Mouse (Mus musculus): ENCODE data around the gene Bud13.

Bud13 gene

GRCm38 (mm10) chr9:46282631-46283436, at the start of gene Bud13:
Gene Bud13, plus strand, starts transcription at chr9:46283008.
- peak; percentile 95 for DNase-seq

GRCm38 (mm10) chr9:46235196-46235595, 47.6 kb upstream of the Bud13 start:
- DNase-seq, result peak; percentile 61

DNA sequence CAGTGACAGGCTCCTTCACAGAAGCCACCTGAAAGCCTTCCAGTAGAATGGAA, 47.4 kb upstream of the Bud13 start, which contains the start of gene Apoc3:
Gene Apoc3, minus strand, starts transcription at position 41 of the 53 bp plus-strand sequence.
- no peak for DNase-seq

DNA sequence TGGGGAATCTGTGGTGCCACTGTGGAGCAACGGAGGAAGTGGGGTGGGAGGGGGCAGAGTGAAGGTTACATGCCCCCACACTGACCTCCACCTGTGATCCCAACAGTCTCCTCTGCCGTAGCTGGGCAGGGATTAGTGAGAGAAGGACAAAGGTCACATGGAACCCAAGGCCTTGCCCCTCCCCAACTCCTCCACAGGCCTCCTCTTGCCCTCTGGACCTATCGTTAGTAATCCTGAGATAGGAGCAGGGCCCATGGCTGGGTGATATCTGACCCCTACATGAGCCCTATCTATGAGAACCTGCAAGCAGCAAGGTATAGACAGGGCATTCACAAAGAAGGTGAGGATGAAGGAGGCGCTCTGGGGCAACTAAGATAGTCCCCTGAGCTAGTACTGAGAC, 47.2 kb upstream of the Bud13 start:
- DNase-seq, result peak; percentile 45

DNA sequence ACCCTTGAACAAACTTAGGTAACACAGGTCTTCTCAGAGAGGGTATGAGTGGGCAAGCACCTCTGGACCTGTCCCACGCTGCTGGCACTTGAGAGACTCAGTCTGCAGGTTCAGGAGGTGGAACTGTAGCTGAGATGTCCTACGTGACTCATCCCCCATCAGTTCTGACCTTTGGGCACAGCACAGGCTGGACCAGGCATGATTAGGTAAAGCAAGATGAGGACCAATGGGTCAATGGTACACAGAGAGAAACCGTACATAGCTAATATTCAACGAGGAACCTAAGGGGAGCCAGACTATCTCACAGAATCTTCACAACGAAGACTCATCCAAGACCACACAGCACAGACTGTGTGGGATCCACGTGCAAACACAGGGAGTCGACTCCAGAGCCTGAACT, 44.0 kb upstream of the Bud13 start:
- no peak for DNase-seq

DNA sequence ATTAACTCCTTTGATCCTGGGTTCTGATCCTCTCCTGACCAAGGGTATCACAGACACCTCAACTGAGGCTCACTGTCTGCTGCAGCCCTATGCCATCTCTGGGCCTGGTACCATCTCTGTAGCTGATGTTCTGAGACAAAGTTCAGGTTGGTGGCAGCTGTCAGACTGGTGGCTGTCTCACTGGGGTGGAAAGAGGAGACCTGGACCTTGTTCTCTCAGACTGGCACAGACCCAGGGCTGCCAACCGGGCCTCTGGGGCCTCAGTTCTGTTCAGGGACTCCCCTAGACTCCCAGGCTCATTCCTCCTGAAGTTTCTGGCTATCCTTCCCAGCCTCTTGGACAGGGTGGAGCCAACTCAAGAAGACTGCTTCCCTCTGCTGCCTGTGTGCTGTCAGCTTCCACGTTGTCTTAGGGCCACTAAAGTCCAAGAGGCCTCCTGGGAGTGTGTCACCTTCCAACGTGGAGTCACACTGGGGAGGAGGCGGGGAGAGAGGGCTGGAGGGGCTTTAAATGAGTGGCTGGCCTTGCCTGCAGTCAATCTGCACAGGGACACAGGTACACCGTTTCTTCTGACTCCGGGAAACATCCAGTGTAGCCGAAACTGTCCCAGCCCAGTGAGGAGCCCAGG, 42.2 kb upstream of the Bud13 start, which contains the start of gene Apoa4:
Gene Apoa4, plus strand, starts transcription at position 171 of the 628 bp plus-strand sequence.
- DNase-seq, result peak; percentile 46

DNA sequence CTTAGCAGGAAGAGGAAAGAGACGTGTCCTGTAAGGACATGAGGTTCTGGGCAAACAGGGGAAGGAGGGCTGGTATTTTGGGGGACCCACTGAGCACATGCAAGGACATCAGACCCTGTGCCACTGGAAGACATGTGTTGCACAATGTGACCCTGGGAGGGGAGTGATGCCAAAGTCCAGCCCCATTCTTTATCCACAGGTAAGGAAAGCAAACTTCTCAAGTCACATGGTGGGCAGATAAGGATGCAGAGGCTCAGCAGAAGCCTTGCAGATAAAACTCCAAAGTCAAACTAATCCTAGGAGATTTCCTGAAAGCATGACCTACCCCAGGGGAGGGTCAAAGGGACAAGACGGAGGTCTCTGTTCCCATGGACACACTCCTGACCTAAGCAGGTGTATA, 41.0 kb upstream of the Bud13 start:
- no peak for DNase-seq

- DNase-seq, result no peak
These were observed 39.7 kb upstream of the Bud13 start for GRCm38 (mm10) chr9:46243122-46243521.

DNA sequence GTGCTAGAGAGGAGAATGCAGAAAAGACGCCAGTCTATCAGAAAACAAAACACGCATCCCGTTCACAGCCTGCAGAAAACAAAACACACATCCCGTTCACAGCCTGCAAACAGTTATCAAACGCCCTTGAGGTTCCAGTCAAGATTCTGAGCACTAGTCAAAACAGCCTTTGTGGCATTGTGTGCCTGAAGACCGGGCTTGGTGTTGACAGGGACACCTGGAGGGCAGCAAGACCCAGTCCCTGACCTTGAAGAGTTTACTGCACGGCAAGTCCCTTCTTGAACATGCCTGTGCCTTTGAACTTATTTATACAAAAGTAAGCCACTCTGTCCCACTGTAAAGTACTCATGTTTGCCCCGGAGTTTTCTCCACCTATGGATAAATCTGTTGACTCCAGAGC, 39.2 kb upstream of the Bud13 start:
- DNase-seq, result no peak

DNA sequence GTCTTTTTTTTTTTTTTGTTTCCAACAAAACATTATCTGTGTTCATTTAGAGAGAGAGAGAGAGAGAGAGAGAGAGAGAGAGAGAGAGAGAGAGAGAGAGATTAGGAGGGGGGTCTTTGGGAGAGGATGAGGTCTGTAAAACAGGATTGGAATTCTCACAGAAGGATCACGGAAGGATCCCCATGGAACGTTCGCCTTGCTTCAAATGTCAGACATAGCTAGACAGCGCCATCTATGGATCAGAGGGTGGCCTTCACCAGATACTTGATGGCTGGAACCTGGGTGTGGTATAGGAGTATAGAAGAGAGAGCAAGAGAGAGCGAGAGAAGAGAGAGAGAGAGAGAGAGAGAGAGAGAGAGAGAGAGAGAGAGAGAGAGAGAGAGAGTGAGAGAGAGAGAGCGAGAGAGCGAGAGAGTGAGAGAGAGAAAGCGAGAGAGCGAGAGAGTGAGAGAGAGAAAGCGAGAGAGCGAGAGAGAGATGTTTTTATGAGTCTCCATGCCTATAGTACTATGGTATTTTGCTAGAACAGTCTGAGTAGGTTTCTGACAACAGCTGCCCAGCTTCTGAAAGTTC, 36.0 kb upstream of the Bud13 start:
- peak; percentile 66 for DNase-seq

DNA sequence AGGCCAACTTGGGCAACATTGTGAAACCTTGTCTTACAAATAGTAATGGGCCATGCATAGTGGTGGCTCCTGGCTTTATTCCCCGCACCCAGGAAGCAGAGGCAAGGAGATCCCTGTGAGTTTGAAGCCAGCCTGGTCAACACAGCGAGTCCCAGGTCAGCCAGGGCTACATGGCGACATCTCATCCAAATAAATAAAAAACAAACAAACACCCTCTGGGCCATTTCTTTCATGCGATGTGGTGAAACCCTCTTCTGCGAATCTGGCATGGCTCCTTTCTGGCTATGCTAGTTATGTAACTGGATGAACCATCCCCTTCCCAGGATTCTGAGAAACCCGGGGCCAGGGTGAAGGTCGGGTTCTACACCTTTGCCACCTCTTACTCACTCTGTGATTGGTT, 26.6 kb upstream of the Bud13 start:
- no peak for DNase-seq

- DNase-seq, result no peak
These were observed 26.0 kb upstream of the Bud13 start for GRCm38 (mm10) chr9:46256658-46257385.

GRCm38 (mm10) chr9:46257546-46257945, 25.3 kb upstream of the Bud13 start:
- no peak for DNase-seq

GRCm38 (mm10) chr9:46259111-46259510, 23.7 kb upstream of the Bud13 start:
- DNase-seq, result no peak

GRCm38 (mm10) chr9:46261131-46261530, 21.7 kb upstream of the Bud13 start:
- DNase-seq, result peak; percentile 23

- no peak for DNase-seq
These were observed 14.4 kb upstream of the Bud13 start, which contains the start of gene Apoa5 for GRCm38 (mm10) chr9:46268343-46268873. Gene Apoa5, plus strand, starts transcription at chr9:46268633.

DNA sequence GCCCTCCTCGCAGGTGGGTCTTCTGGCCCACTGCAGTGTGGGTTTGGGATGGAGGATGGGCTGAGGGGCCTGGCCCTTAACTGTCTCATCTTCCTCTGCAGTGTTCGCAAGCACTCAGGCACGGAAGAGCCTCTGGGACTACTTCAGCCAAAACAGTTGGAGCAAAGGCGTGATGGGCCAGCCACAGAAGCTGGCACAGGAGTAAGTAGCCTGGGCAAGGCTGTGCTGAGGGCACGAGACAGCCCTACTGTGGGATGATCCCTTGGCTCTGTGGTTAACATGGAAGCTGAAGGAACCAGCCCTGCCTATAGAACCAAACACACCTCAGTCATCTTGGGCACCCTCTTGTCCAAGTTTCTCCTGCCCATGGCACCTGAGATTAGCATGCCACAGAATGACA, 13.7 kb upstream of the Bud13 start:
- DNase-seq, result no peak

DNA sequence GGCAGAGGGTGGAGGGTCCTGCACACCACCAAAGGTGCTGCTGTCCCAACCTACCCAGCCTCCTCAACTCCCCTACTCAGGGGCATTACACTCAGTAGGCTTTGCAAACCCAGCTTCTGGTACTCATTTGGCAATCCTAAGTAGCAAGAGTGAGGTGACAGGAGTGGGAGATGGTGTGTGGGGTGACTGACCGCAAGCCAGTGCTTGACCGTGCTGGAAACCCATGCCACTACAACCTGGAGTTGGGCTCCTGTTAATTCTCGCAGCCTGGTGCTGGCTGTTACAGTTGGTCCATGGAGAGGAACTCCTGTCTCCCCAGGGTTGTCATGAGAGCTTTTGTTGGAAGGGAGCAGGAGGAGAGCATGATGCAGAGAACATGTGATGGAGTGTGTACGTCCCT, 12.0 kb upstream of the Bud13 start:
- no peak for DNase-seq

DNA sequence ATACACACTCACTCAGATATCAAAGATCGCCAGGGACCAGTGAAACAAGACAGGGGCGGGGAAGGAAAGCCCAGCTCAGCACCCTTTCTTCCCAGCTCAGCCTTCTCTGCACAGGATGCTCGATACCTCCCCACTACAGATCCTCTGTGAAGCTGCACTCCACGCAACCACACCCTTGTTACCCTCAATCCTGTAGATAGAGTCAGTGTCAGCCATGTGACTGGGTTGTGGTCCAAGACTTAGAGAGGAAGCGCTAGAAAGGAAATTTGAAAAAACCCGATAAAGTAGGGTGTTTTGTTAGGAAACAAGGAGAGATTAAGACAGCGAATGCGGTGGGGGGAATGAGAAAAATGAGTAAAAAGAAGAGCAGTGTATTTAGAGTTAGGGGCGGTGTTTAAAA, 10.7 kb upstream of the Bud13 start:
- DNase-seq, result no peak

DNA sequence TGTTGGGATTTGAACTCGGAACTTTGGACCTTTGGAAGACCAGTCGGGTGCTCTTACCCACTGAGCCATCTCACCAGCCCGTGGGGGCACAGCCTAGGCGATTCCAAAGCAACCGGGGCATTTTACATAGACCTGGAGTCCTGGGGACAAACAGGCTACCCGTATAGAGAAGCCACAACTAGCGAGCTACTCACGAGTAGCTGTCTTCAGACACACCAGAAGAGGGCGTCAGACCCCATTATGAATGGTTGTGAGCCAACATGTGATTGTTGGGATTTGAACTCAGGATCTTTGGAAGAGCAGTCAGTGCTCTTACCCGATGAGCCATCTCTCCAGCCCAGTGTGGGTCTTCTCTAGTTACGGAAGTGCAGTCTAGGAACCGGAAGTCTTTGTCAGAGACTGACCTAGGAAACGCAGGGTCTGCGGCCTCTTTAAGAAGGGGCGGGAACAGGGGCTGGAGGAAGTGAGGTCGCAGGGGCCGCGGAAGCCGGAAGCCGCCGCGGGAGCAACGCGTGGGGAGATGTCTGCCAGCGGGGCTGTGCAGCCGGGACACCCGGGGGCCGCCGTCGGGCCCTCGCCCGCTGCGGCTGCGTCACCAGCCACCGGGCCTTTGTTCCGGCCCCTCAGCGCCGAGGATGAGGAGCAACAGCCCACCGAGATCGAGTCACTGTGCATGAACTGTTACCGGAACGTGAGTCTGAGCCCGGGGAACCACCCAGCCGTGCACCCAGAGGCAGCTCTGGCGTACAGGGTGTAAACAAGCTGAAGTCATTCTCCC, 9.9 kb upstream of the Bud13 start, which contains the start of gene Zpr1:
Gene Zpr1, plus strand, starts transcription at position 388 of the 778 bp plus-strand sequence.
- peak; percentile 90 for DNase-seq

DNA sequence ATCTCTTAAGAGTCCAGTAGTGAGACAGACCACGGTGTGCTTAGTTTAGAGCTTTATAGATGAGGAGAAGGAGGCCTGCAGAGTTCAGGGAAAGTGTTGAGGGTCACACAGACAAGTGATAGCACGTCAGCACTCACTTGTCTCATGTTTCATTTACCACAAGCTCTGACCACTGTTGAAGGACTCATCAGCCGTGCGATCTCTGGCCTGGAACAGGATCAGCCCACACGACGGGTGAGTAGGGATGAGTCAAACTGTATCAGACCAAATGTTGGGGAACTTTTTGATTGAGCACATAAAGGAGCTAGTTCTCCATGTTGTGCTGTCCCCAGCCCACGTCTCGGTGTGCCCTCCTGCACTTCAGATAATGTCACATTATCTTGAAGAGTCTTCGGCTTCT, 8.3 kb upstream of the Bud13 start:
- no peak for DNase-seq

GRCm38 (mm10) chr9:46298381-46298780, 15.6 kb downstream of the Bud13 start:
- no peak for DNase-seq

GRCm38 (mm10) chr9:46302142-46302541, 19.3 kb downstream of the Bud13 start:
- DNase-seq, result peak; percentile 43
